Mouse (Mus musculus) intestine, embryonic 14.5 days (tissue): Measurements from ENCODE around the gene Cab39. TPM values are rescaled to one million over a fixed set of nuclear protein-coding genes. Genes with fewer than 3 reads are reported as not detected.

Experiments used
- microRNA-seq: library from miRNA; unstranded; fragments of <30 nt; microRNA quantifications from one replicate; pipeline ENCODE4, GENCODE M21; 2016
- polyA plus RNA-seq: library from polyadenylated mRNA; unstranded; fragments of >200 nt; fragmentation: Nextera tagmentation; extraction: Ambion mirVana; gene quantifications from 2 replicates; pipeline ENCODE4 v1.2.1, GENCODE M21; 2014

Cab39 gene
- polyA plus RNA-seq, 1 experiment from 2014 or later: 46.2 TPM

Small RNA genes within 50 kb of the gene (microRNA-seq; reads per million reads assigned to microRNA genes)
- gene Gm25472: not detected
- not detected for gene Mir8096

Other genes starting within 250 kb of the Cab39 start
- not detected in 2 replicates for gene G530012D18Rik, start 217.8 kb upstream of the Cab39 start, polyA plus RNA-seq
- gene Sp110, start 194.6 kb upstream of the Cab39 start, polyA plus RNA-seq: 2.1 and 2.4 TPM in 2 replicates
- 1.3 and 1.4 TPM in 2 replicates for gene Sp140, start 193.1 kb upstream of the Cab39 start, polyA plus RNA-seq
- 1.8 and 2.0 TPM in 2 replicates for gene Sp100, start 143.5 kb upstream of the Cab39 start, polyA plus RNA-seq
- 0.67 and 1.1 TPM in 2 replicates for gene A630001G21Rik, start 14.8 kb upstream of the Cab39 start, polyA plus RNA-seq
- gene Itm2c, start 100.8 kb downstream of the Cab39 start, polyA plus RNA-seq: 92.0 and 96.7 TPM in 2 replicates
- 0.28 TPM in 1 of 2 replicates, not detected in the other for gene 4933407L21Rik, start 135.0 kb downstream of the Cab39 start, polyA plus RNA-seq
- gene Gpr55, start 167.6 kb downstream of the Cab39 start, polyA plus RNA-seq: not detected in 2 replicates
- not detected in 2 replicates for gene Spata3, start 223.4 kb downstream of the Cab39 start, polyA plus RNA-seq